ENCODE assay signal across 9 mouse cellular contexts in genomic region chr11:114662746-114663362, GRCm38 (mm10). TPM values are rescaled to one million over a fixed set of nuclear protein-coding genes. Genes with fewer than 3 reads are reported as not detected.
A peak's percentile ranks its signal among the peaks of the same experiment; 100 is the strongest.
DNase-seq lines count a peak whose midpoint lies in the region; ATAC-seq and TF ChIP-seq lines count a peak whose summit lies in the region.
"Had no signal": no experiment of that assay in that cellular context is flagged by ENCODE, and none has a peak within 500 bp of the region (broad histone marks: within the 10 kb centered on the region; RNA-seq: fewer than 3 reads in every experiment).

No protein-coding gene starts in this region.

- no peaks in the 10 kb centered on the region for H3K4me1 ChIP-seq in heart, embryonic 12.5 days (replicated peaks)
- H3K4me1 ChIP-seq in embryonic facial prominence, embryonic 10.5 days: 0 out of 2 replicates have a peak, but pooled peaks cover 6% of the 10 kb centered on the region
- H3K4me1 ChIP-seq: neural tube, embryonic 12.5 days had no signal

- DNase-seq in heart, postnatal 36 days: peak; percentile 44 to 59
- DNase-seq in A20 (ENCODE audit: low read depth, low spot score): peak; percentile 45
- DNase-seq in T-cell, adult 2 months (ENCODE audit: low spot score): peak; percentile 53
- peak; percentile 65 for DNase-seq in embryonic facial prominence, embryonic 10.5 days (ENCODE audit: low spot score)
- DNase-seq in layer of hippocampus, adult 2 months (ENCODE audit: low spot score in 2 of 2): peak; percentile 67 to 84
- DNase-seq in thymus, postnatal 25 days: peak; percentile 65

- no peak overlapping the region for H3K9ac ChIP-seq in heart, embryonic 12.5 days
- H3K9ac ChIP-seq: neural tube, embryonic 12.5 days had no signal

- no peak overlapping the region for H3K27ac ChIP-seq in heart, embryonic 12.5 days (ENCODE audit: poor library complexity, severe bottlenecking)
- H3K27ac ChIP-seq in embryonic facial prominence, embryonic 10.5 days (replicated peaks): no peak overlapping the region
- no peak overlapping the region for H3K27ac ChIP-seq in layer of hippocampus, adult 2 months
- H3K27ac ChIP-seq: neural tube, embryonic 12.5 days had no signal

- H3K27me3 ChIP-seq in heart, embryonic 12.5 days (replicated peaks): peaks cover 35% of the 10 kb centered on the region
- peaks cover 18% of the 10 kb centered on the region for H3K27me3 ChIP-seq in embryonic facial prominence, embryonic 10.5 days (replicated peaks; ENCODE audit: low read depth, poor library complexity, severe bottlenecking)
- H3K27me3 ChIP-seq: neural tube, embryonic 12.5 days had no signal

- WGBS in heart, embryonic 12.5 days: 35% methylated on average over 6 of the region's 6 CpGs
- 35% methylated on average over 6 of the region's 6 CpGs for WGBS in embryonic facial prominence, embryonic 10.5 days

- no peak overlapping the region for H3K4me2 ChIP-seq in heart, embryonic 12.5 days
- H3K4me2 ChIP-seq: neural tube, embryonic 12.5 days had no signal

- intact Hi-C loops in heart, postnatal 36 days (cut with DNase I): no loop called here

- peak; percentile 90 for TF ChIP-seq CTCF in layer of hippocampus, adult 2 months (conservative IDR thresholded peaks at IDR 0.05)

- H3K36me3 ChIP-seq in heart, embryonic 12.5 days: no peaks in the 10 kb centered on the region
- no peaks in the 10 kb centered on the region for H3K36me3 ChIP-seq in embryonic facial prominence, embryonic 10.5 days (replicated peaks)
- H3K36me3 ChIP-seq: neural tube, embryonic 12.5 days had no signal

- no peak overlapping the region for H3K4me3 ChIP-seq in heart, embryonic 12.5 days
- H3K4me3 ChIP-seq in embryonic facial prominence, embryonic 10.5 days: no peak overlapping the region
- H3K4me3 ChIP-seq in layer of hippocampus, adult 2 months: no peak overlapping the region
- H3K4me3 ChIP-seq: neural tube, embryonic 12.5 days had no signal

- no peak for ATAC-seq in heart, embryonic 12.5 days (ENCODE audit: insufficient number of reproducible peaks, low FRiP score)
- ATAC-seq in monocyte, adult 5-6 weeks (replicated peaks; ENCODE audit: insufficient number of reproducible peaks, low FRiP score, low TSS enrichment, poor library complexity, severe bottlenecking): peak; percentile 77

- no peaks in the 10 kb centered on the region for H3K9me3 ChIP-seq in heart, embryonic 12.5 days (replicated peaks)
- no peaks in the 10 kb centered on the region for H3K9me3 ChIP-seq in embryonic facial prominence, embryonic 10.5 days
- H3K9me3 ChIP-seq: neural tube, embryonic 12.5 days had no signal

RNA-seq across cellular contexts. Expression of gene Rpl38, which starts 5.5 kb away (rescaled TPM):
- 100 to 1,000 TPM; 567 to 618 TPM for total RNA-seq in heart, postnatal 36 days (2021)
- 785 and 816 TPM in 2 replicates for polyA plus RNA-seq in heart, embryonic 12.5 days (2016; fragmentation: Nextera tagmentation; extraction: Ambion mirVana)
- polyA plus RNA-seq in embryonic facial prominence, embryonic 10.5 days (2016; fragmentation: Nextera tagmentation; extraction: Ambion mirVana): 1,047 and 1,098 TPM in 2 replicates
- 100 to 1,000 TPM; 905 to 943 TPM for total RNA-seq in layer of hippocampus, adult 2 months (2021)
- 1,558 to 1,754 TPM (median 1,732 TPM) in 3 replicates for total RNA-seq in monocyte, adult 5-6 weeks (2017)

RNA-seq across cellular contexts. Expression of gene Ttyh2, which starts 12.4 kb away (rescaled TPM):
- total RNA-seq in heart, postnatal 36 days (2021): 1 to 10 TPM; 4.2 to 5.3 TPM
- polyA plus RNA-seq in heart, embryonic 12.5 days (2016; fragmentation: Nextera tagmentation; extraction: Ambion mirVana): 5.5 and 5.9 TPM in 2 replicates
- polyA plus RNA-seq in embryonic facial prominence, embryonic 10.5 days (2016; fragmentation: Nextera tagmentation; extraction: Ambion mirVana): 14.9 and 16.1 TPM in 2 replicates
- total RNA-seq in layer of hippocampus, adult 2 months (2021): 10 to 100 TPM; 24.4 to 27.8 TPM
- total RNA-seq in monocyte, adult 5-6 weeks (2017): 0.48 to 1.2 TPM in 2 of 3 replicates, not detected in the other

Comparison
In these comparisons a context has a peak if more than half of its experiments do, and no peak if none do; other contexts are left out.
1. RNA of gene Ttyh2, which starts 12.4 kb away (total RNA-seq): 24.4 to 27.8 TPM in layer of hippocampus, adult 2 months; 4.2 to 5.3 TPM in heart, postnatal 36 days and 0.48 to 1.2 TPM in monocyte, adult 5-6 weeks; every median in the first group is over 4 times any median in the second.
2. Peak in every context shown above with its lines, with median percentiles within 50 percentile points of each other: DNase-seq.